Mouse (Mus musculus): ENCODE measurements around the gene Akap9.

GRCm38 (mm10) chr5:4009540-4009939, 81.7 kb downstream of the Akap9 start:
- no peak for TF ChIP-seq CTCF (IDR thresholded peaks at IDR 0.05 in 2 of 3, conservative IDR thresholded peaks at IDR 0.05 in 1 of 3; ENCODE audit: control insufficient read depth in 1 of 3, insufficient read depth in 1 of 3, low read depth in 2 of 3, low read length in 3 of 3, poor library complexity in 1 of 3, severe bottlenecking in 1 of 3)
- TF ChIP-seq TAL1 (IDR thresholded peaks at IDR 0.05; ENCODE audit: low read length) = no peak
- TF ChIP-seq GATA1 (IDR thresholded peaks at IDR 0.05; ENCODE audit: low read depth, low read length) = no peak
- TF ChIP-seq CHD2 (IDR thresholded peaks at IDR 0.05; ENCODE audit: low read length) = no peak
- TF ChIP-seq POLR2AphosphoS2 (IDR thresholded peaks at IDR 0.05; ENCODE audit: low read length) = no peak
- no peak for TF ChIP-seq ZNF384 (IDR thresholded peaks at IDR 0.05; ENCODE audit: low read depth, low read length)
- TF ChIP-seq EP300 (IDR thresholded peaks at IDR 0.05; ENCODE audit: low read depth in 1 of 2, low read length in 2 of 2) = no peak
- no peak for TF ChIP-seq ELF1 (IDR thresholded peaks at IDR 0.05; ENCODE audit: low read depth, low read length)
- no peak for TF ChIP-seq CHD1 (IDR thresholded peaks at IDR 0.05; ENCODE audit: low read depth, low read length)
- TF ChIP-seq POLR2A (IDR thresholded peaks at IDR 0.05; ENCODE audit: control insufficient read depth in 1 of 2, insufficient read depth in 1 of 2, low read depth in 1 of 2, low read length in 2 of 2, poor library complexity in 1 of 2) = no peak
- no peak for TF ChIP-seq SMC3 (IDR thresholded peaks at IDR 0.05; ENCODE audit: low read depth, low read length)
- TF ChIP-seq MAFK (IDR thresholded peaks at IDR 0.05; ENCODE audit: borderline replicate concordance, low read depth, low read length) = no peak
- TF ChIP-seq NELFE (IDR thresholded peaks at IDR 0.05; ENCODE audit: low read depth, low read length) = no peak
- TF ChIP-seq KAT2A (conservative IDR thresholded peaks at IDR 0.05; ENCODE audit: low read depth, low read length) = no peak
